Mouse (Mus musculus) embryo, embryonic 11.5 days (tissue): ENCODE results near the gene Acbd6.

ENCODE experiments used
- DNase-seq: peaks from one replicate; pipeline ENCODE4 v3.0.0-alpha.2; 2012; ENCODE audit warnings: low read depth, low spot score

Gene Acbd6

GRCm38 (mm10) chr1:155646345-155647307 is 88.7 kb downstream of the Acbd6 start:
- DNase-seq, result no peak

- DNase-seq, result no peak
Observed at GRCm38 (mm10) chr1:155650121-155650846, 92.4 kb downstream of the Acbd6 start.

GRCm38 (mm10) chr1:155654961-155655360 is 97.0 kb downstream of the Acbd6 start:
- DNase-seq, result no peak

- no peak for DNase-seq
Observed at GRCm38 (mm10) chr1:155656321-155656720, 98.4 kb downstream of the Acbd6 start.

- DNase-seq, result no peak
Observed at GRCm38 (mm10) chr1:155663994-155664393, 106.1 kb downstream of the Acbd6 start.

- DNase-seq, result no peak
Observed at GRCm38 (mm10) chr1:155675570-155675969, 117.7 kb downstream of the Acbd6 start.

GRCm38 (mm10) chr1:155681116-155681799 is 123.3 kb downstream of the Acbd6 start:
- no peak for DNase-seq

GRCm38 (mm10) chr1:155686816-155687215 is 128.9 kb downstream of the Acbd6 start:
- no peak for DNase-seq

GRCm38 (mm10) chr1:155689141-155689540 is 131.2 kb downstream of the Acbd6 start:
- DNase-seq, result no peak

- no peak for DNase-seq
Observed at GRCm38 (mm10) chr1:155689558-155689957, 131.6 kb downstream of the Acbd6 start.

- no peak for DNase-seq
Observed at GRCm38 (mm10) chr1:155692230-155692629, 134.3 kb downstream of the Acbd6 start.

- DNase-seq, result no peak
Observed at GRCm38 (mm10) chr1:155693026-155693425, 135.1 kb downstream of the Acbd6 start.

- DNase-seq, result no peak
Observed at GRCm38 (mm10) chr1:155693443-155693842, 135.5 kb downstream of the Acbd6 start.

GRCm38 (mm10) chr1:155698373-155699159 is 140.6 kb downstream of the Acbd6 start:
- DNase-seq, result no peak

GRCm38 (mm10) chr1:155700886-155701285 is 143.0 kb downstream of the Acbd6 start:
- no peak for DNase-seq

GRCm38 (mm10) chr1:155703191-155703680 is 145.3 kb downstream of the Acbd6 start:
- no peak for DNase-seq

GRCm38 (mm10) chr1:155704182-155704581 is 146.3 kb downstream of the Acbd6 start:
- DNase-seq, result no peak

- no peak for DNase-seq
Observed at GRCm38 (mm10) chr1:155713306-155713705, 155.4 kb downstream of the Acbd6 start.

GRCm38 (mm10) chr1:155715366-155715765 is 157.4 kb downstream of the Acbd6 start:
- DNase-seq, result no peak

GRCm38 (mm10) chr1:155717301-155717700 is 159.4 kb downstream of the Acbd6 start:
- DNase-seq, result no peak

GRCm38 (mm10) chr1:155718851-155719250 is 160.9 kb downstream of the Acbd6 start:
- DNase-seq, result no peak
